8 mouse cellular contexts compared by ENCODE assay signal in the genomic region with DNA sequence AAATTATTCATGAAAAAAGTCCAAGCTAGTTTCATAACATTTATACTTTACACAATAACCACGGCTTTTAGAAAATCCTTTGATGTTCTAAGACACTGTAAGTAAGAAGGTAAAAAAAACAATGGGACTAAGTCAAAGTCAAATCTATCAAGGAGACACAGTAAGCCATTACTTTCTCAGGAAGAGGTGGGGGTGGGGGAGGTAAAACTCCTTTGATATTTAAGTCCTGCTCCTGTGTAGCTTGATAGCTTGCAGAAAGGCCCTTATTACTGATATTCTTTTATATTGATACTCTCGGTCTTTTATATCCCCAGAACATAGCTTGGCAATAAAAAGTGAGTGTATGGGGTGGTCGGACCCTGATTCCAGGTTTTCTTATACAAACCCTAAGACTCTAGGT. TPM values are rescaled to one million over a fixed set of nuclear protein-coding genes. Genes with fewer than 3 reads are reported as not detected.
DNase-seq lines count a peak whose midpoint lies in the region; ATAC-seq and TF ChIP-seq lines count a peak whose summit lies in the region.

No protein-coding gene starts in this region.

- H3K9ac ChIP-seq in hindbrain, embryonic 15.5 days, result peak overlapping the region; percentile 51
- peak overlapping the region; percentile 72 for H3K9ac ChIP-seq in midbrain, embryonic 14.5 days (replicated peaks; ENCODE audit: low read length)

- DNase-seq in kidney, adult 2 months, result no peak
- no peak for DNase-seq in kidney, adult 9 months
- DNase-seq in midbrain, embryonic 14.5 days, result no peak
- no peak for DNase-seq in layer of hippocampus, adult 9-10 months (ENCODE audit: low spot score)
- no peak for DNase-seq in adrenal gland, postnatal 25 days
- no peak for DNase-seq in lung, postnatal 36 days

- peak overlapping the region; percentile 58 for H3K4me3 ChIP-seq in kidney, adult 2 months (ENCODE audit: insufficient read depth, low read depth, low read length)
- H3K4me3 ChIP-seq in brown adipose tissue, adult 24 weeks (ENCODE audit: insufficient read depth, low read depth, low read length), result peak overlapping the region; percentile 95
- peak overlapping the region; percentile 48 for H3K4me3 ChIP-seq in hindbrain, embryonic 15.5 days
- peak overlapping the region; percentile 53 for H3K4me3 ChIP-seq in midbrain, embryonic 14.5 days (replicated peaks; ENCODE audit: low read depth, low read length)

- no peaks in the 10 kb centered on the region for H3K9me3 ChIP-seq in hindbrain, embryonic 15.5 days
- 0 out of 2 replicates have a peak, but pooled peaks cover 7% of the 10 kb centered on the region for H3K9me3 ChIP-seq in midbrain, embryonic 14.5 days (ENCODE audit: control insufficient read depth, low read length)

- TF ChIP-seq POLR2A in kidney, adult 2 months (IDR thresholded peaks at IDR 0.05; ENCODE audit: low read depth, low read length), result no peak

- H3K27me3 ChIP-seq in kidney, adult 2 months (replicated peaks; ENCODE audit: control insufficient read depth, insufficient read depth, low read length), result no peaks in the 10 kb centered on the region
- no peaks in the 10 kb centered on the region for H3K27me3 ChIP-seq in hindbrain, embryonic 15.5 days
- no peaks in the 10 kb centered on the region for H3K27me3 ChIP-seq in midbrain, embryonic 14.5 days (ENCODE audit: control insufficient read depth, insufficient read depth, low read length)

- TF ChIP-seq CTCF in kidney, adult 2 months (conservative IDR thresholded peaks at IDR 0.05; ENCODE audit: insufficient read depth, insufficient read length, low read depth, low read length), result no peak

- H3K4me2 ChIP-seq in hindbrain, embryonic 15.5 days, result peak overlapping the region; percentile 66
- H3K4me2 ChIP-seq in midbrain, embryonic 14.5 days (ENCODE audit: low read length), result peak overlapping the region; percentile 65

- H3K27ac ChIP-seq in kidney, adult 2 months (ENCODE audit: insufficient read depth, low read depth, low read length), result peak overlapping the region; percentile 14; the same call in 1 of the 2 replicates
- no peak overlapping the region for H3K27ac ChIP-seq in brown adipose tissue, adult 24 weeks (replicated peaks; ENCODE audit: low read depth, low read length)
- peak overlapping the region; percentile 83 for H3K27ac ChIP-seq in hindbrain, embryonic 15.5 days (replicated peaks)
- peak overlapping the region; percentile 88 for H3K27ac ChIP-seq in midbrain, embryonic 14.5 days (replicated peaks; ENCODE audit: low read depth, low read length)

- H3K4me1 ChIP-seq in kidney, adult 2 months (ENCODE audit: control insufficient read depth, insufficient read depth, low read length), result no peaks in the 10 kb centered on the region
- no peaks in the 10 kb centered on the region for H3K4me1 ChIP-seq in brown adipose tissue, adult 24 weeks (ENCODE audit: control insufficient read depth, insufficient read depth, insufficient read length, low read length)
- peaks cover 9% of the 10 kb centered on the region for H3K4me1 ChIP-seq in hindbrain, embryonic 15.5 days (replicated peaks)
- no peaks in the 10 kb centered on the region for H3K4me1 ChIP-seq in midbrain, embryonic 14.5 days (ENCODE audit: control insufficient read depth, insufficient read depth, low read length)

- WGBS in kidney, adult 2 months, result 27% methylated on average over 3 of the region's 3 CpGs
- WGBS in hindbrain, embryonic 15.5 days, result 63% methylated on average over 3 of the region's 3 CpGs
- WGBS in midbrain, embryonic 14.5 days, result 61% methylated on average over 3 of the region's 3 CpGs

- no peak for ATAC-seq in hindbrain, embryonic 15.5 days (ENCODE audit: low FRiP score, low read depth)
- ATAC-seq in midbrain, embryonic 14.5 days (ENCODE audit: low FRiP score, low TSS enrichment), result peak; percentile 31; the same call in 1 of the 2 replicates

- H3K36me3 ChIP-seq in kidney, adult 2 months (ENCODE audit: control insufficient read depth, insufficient read depth, low read length), result no peaks in the 10 kb centered on the region
- peaks cover 3% of the 10 kb centered on the region; the same call in 1 of the 2 replicates for H3K36me3 ChIP-seq in hindbrain, embryonic 15.5 days
- no peaks in the 10 kb centered on the region for H3K36me3 ChIP-seq in midbrain, embryonic 14.5 days (ENCODE audit: control insufficient read depth, insufficient read depth, low read length)

RNA-seq across cellular contexts. Expression of a gene that starts 0.6 kb away (rescaled TPM):
- polyA plus RNA-seq in kidney, adult 2 months (2012; rRNA removed), result 8.1 and 9.6 TPM in 2 replicates
- polyA plus RNA-seq in brown adipose tissue, adult 24 weeks (2012; ENCODE audit: insufficient read depth, insufficient read length, missing spikeins), result 6.5 and 8.5 TPM in 2 replicates
- polyA plus RNA-seq in hindbrain, embryonic 15.5 days (2015; fragmentation: Nextera tagmentation; extraction: Ambion mirVana), result 7.9 and 8.4 TPM in 2 replicates
- 9.4 and 10.2 TPM in 2 replicates for polyA plus RNA-seq in midbrain, embryonic 14.5 days (2014; fragmentation: Nextera tagmentation; extraction: Ambion mirVana)
- total RNA-seq in adrenal gland, postnatal 25 days (2021), result 9.9 and 14.3 TPM in 2 replicates

RNA-seq across cellular contexts. Expression of a gene that starts 18.4 kb away (rescaled TPM):
- 9.6 and 19.1 TPM in 2 replicates for polyA plus RNA-seq in kidney, adult 2 months (2012; rRNA removed)
- polyA plus RNA-seq in brown adipose tissue, adult 24 weeks (2012; ENCODE audit: insufficient read depth, insufficient read length, missing spikeins), result 60.1 and 79.2 TPM in 2 replicates
- 51.3 and 56.1 TPM in 2 replicates for polyA plus RNA-seq in hindbrain, embryonic 15.5 days (2015; fragmentation: Nextera tagmentation; extraction: Ambion mirVana)
- 56.5 and 63.7 TPM in 2 replicates for polyA plus RNA-seq in midbrain, embryonic 14.5 days (2014; fragmentation: Nextera tagmentation; extraction: Ambion mirVana)
- 30.2 and 42.2 TPM in 2 replicates for total RNA-seq in adrenal gland, postnatal 25 days (2021)

RNA-seq across cellular contexts. Expression of a gene that starts 18.6 kb away (rescaled TPM):
- 2.8 and 3.2 TPM in 2 replicates for polyA plus RNA-seq in kidney, adult 2 months (2012; rRNA removed)
- polyA plus RNA-seq in brown adipose tissue, adult 24 weeks (2012; ENCODE audit: insufficient read depth, insufficient read length, missing spikeins), result not detected in 2 replicates
- 1.7 and 2.2 TPM in 2 replicates for polyA plus RNA-seq in hindbrain, embryonic 15.5 days (2015; fragmentation: Nextera tagmentation; extraction: Ambion mirVana)
- 1.1 and 1.6 TPM in 2 replicates for polyA plus RNA-seq in midbrain, embryonic 14.5 days (2014; fragmentation: Nextera tagmentation; extraction: Ambion mirVana)
- total RNA-seq in adrenal gland, postnatal 25 days (2021), result 1.8 and 1.9 TPM in 2 replicates

RNA-seq across cellular contexts. Expression of a gene that starts 50.5 kb away (rescaled TPM):
- 101 and 112 TPM in 2 replicates for polyA plus RNA-seq in kidney, adult 2 months (2012; rRNA removed)
- polyA plus RNA-seq in brown adipose tissue, adult 24 weeks (2012; ENCODE audit: insufficient read depth, insufficient read length, missing spikeins), result 14.8 and 25.4 TPM in 2 replicates
- polyA plus RNA-seq in hindbrain, embryonic 15.5 days (2015; fragmentation: Nextera tagmentation; extraction: Ambion mirVana), result 75.1 and 79.6 TPM in 2 replicates
- 77.1 and 78.7 TPM in 2 replicates for polyA plus RNA-seq in midbrain, embryonic 14.5 days (2014; fragmentation: Nextera tagmentation; extraction: Ambion mirVana)
- 68.0 and 83.9 TPM in 2 replicates for total RNA-seq in adrenal gland, postnatal 25 days (2021)
